Mouse (Mus musculus) spleen, adult 2 months (tissue): ENCODE data around the gene Crnkl1.

Experiments
- CTCF ChIP-seq: fragments of 200-500 bp; IDR thresholded peaks from 2 replicates; pipeline ENCODE4 v1.5.1; 2011; ENCODE audit warnings: mild to moderate bottlenecking, inconsistent platforms; ENCODE audit not compliant: insufficient read depth, insufficient read length, insufficient replicate concordance; ENCODE audit errors: extremely low read depth
- POLR2A ChIP-seq: fragments of 200-500 bp; IDR thresholded peaks from 2 replicates; pipeline ENCODE4 v1.6.1; 2011; ENCODE audit warnings: low read depth, low read length, inconsistent platforms

DNA sequence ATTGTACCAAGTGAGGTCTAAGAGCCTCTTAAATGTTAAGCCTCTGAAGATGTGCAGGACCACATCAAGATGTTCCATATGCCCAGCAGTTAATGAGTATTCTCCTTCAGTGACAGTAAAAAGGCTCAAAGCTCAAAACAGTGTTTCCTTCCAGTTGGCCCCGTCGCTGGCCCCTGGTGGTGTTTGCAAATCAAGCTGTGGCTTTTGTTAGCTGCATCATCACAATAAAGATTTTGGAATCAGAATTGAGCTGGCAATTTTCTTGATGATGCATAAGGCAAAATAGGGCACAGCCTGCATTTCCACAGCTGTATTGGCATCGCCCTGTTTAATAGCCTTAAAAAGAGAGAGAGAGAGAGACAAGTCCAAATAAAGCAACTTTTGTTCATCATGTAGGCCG is 44.8 kb upstream of the Crnkl1 start:
- TF ChIP-seq CTCF, result no peak
- no peak for TF ChIP-seq POLR2A
